Mouse (Mus musculus) heart, postnatal 25 days (tissue): ENCODE measurements at regions not wholly inside any gene's neighbourhood (a gene's known extent, or its start where the extent isn't known, plus 50 kb on each side); places are given as distances from the start of the nearest gene placed in this dataset.

Experiments
- DNase-seq: peaks from one replicate; pipeline ENCODE4 v3.0.0; 2022; ENCODE audit warnings: low spot score
- intact Hi-C: fragments of 180-260 bp; cut with DNase I; formaldehyde crosslinking; loops from one replicate; pipeline ENCODE4 v1.15.1; 2025

GRCm38 (mm10) chr3:52724354-52724753, 292.7 kb downstream of the Cog6 start:
- DNase-seq: no peak
- intact Hi-C loops: no loop called here

GRCm38 (mm10) chr3:52722946-52723345, 294.1 kb downstream of the Cog6 start:
- intact Hi-C loops: no loop called here
- DNase-seq: no peak

- no peak for DNase-seq
- intact Hi-C loops: no loop called here
Observed at GRCm38 (mm10) chr3:52719181-52719580, 297.9 kb downstream of the Cog6 start.

- DNase-seq: no peak
- intact Hi-C loops: no loop called here
Observed at GRCm38 (mm10) chr3:52717324-52717723, 299.7 kb downstream of the Cog6 start.

- intact Hi-C loops: no loop called here
- DNase-seq: peak; percentile 13
Observed at GRCm38 (mm10) chr3:52712151-52712550, 304.9 kb downstream of the Cog6 start.

- intact Hi-C loops: no loop called here
Observed at GRCm38 (mm10) chr3:52711133-52711532, 305.9 kb downstream of the Cog6 start.

GRCm38 (mm10) chr3:52708746-52709145, 308.3 kb downstream of the Cog6 start:
- intact Hi-C loops: no loop called here
- no peak for DNase-seq

More at GRCm38 (mm10) chr3:52711133-52711532, 305.9 kb downstream of the Cog6 start:
- no peak for DNase-seq

- intact Hi-C loops: no loop called here
Observed at GRCm38 (mm10) chr3:52708301-52708700, 308.7 kb downstream of the Cog6 start.

GRCm38 (mm10) chr3:52706626-52707025, 310.4 kb downstream of the Cog6 start:
- no peak for DNase-seq
- intact Hi-C loops: no loop called here

More at GRCm38 (mm10) chr3:52708301-52708700, 308.7 kb downstream of the Cog6 start:
- DNase-seq: no peak

- DNase-seq: no peak
- intact Hi-C loops: no loop called here
Observed at GRCm38 (mm10) chr3:52703751-52704150, 313.3 kb downstream of the Cog6 start.

- no peak for DNase-seq
- intact Hi-C loops: no loop called here
Observed at GRCm38 (mm10) chr3:52702962-52703361, 314.1 kb downstream of the Cog6 start.

GRCm38 (mm10) chr3:52701601-52702000, 315.4 kb downstream of the Cog6 start:
- no peak for DNase-seq
- intact Hi-C loops: no loop called here

- intact Hi-C loops: no loop called here
Observed at GRCm38 (mm10) chr3:52693813-52694212, 323.2 kb downstream of the Cog6 start.

GRCm38 (mm10) chr3:52685434-52686181, 331.4 kb downstream of the Cog6 start:
- peak; percentile 51 for DNase-seq
- intact Hi-C loops: loop anchor here (5.0 kb wide), 1 partner anchor 233 kb away; no protein-coding TSS in a partner anchor

More at GRCm38 (mm10) chr3:52693813-52694212, 323.2 kb downstream of the Cog6 start:
- no peak for DNase-seq

GRCm38 (mm10) chr3:52680824-52681388, 336.1 kb downstream of the Cog6 start:
- intact Hi-C loops: loop anchor here (5.0 kb wide), 1 partner anchor 39 kb away; no protein-coding TSS in a partner anchor
- no peak for DNase-seq

- intact Hi-C loops: no loop called here
- DNase-seq: no peak
Observed at GRCm38 (mm10) chr3:52676886-52677670, 340.0 kb downstream of the Cog6 start.

- DNase-seq: no peak
- intact Hi-C loops: no loop called here
Observed at GRCm38 (mm10) chr3:52670628-52671028, 346.4 kb downstream of the Cog6 start.

GRCm38 (mm10) chr3:52663161-52663602, 353.9 kb downstream of the Cog6 start:
- no peak for DNase-seq
- intact Hi-C loops: no loop called here

GRCm38 (mm10) chr3:52662164-52662908, 354.7 kb downstream of the Cog6 start:
- intact Hi-C loops: no loop called here
- DNase-seq: no peak

- intact Hi-C loops: no loop called here
- DNase-seq: no peak
Observed at GRCm38 (mm10) chr3:52653006-52653405, 364.0 kb downstream of the Cog6 start.
